Mouse (Mus musculus) cerebellum, postnatal 25 days (tissue): ENCODE measurements at regions not wholly inside any gene's neighbourhood (a gene's known extent, or its start where the extent isn't known, plus 50 kb on each side); places are given as distances from the start of the nearest gene placed in this dataset.

ENCODE experiments used
- DNase-seq, 2 experiments: peaks; one replicate each; pipeline ENCODE4 v3.0.0; 2021; ENCODE audit warnings: mixed read lengths in 2 of 2

DNA sequence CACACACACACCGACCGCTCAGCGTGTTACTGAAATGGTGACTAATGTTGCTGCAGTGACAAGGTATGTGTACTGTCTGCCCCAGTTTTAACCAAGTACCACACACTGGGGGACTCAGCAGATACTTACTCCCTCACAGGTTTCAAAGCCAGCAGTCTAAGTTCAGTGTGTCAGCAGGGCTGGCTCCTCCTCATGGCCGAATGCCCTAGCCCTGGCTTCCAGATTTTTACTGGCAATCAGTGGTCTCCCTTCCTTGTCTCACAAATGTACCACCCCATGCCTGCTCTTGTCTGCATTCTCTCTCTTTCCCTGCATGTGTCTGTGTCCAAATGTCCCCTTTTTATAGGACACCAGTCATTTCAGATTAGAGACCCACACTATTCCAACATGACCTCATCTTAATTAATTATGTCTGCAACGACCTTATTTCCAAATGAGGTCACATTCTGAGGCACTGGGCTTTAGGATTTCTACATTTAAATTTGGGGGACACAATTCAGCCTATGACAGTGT, 114.7 kb downstream of the Uri1 start:
- peak in 1 of 2 experiments; percentile 29 for DNase-seq

- peak; percentile 21 to 33 for DNase-seq
These were observed 120.4 kb upstream of the Zfp536 start for GRCm38 (mm10) chr7:37893885-37894284.

- no peak for DNase-seq
These were observed 100.9 kb upstream of the Zfp536 start for GRCm38 (mm10) chr7:37874382-37874781.

DNA sequence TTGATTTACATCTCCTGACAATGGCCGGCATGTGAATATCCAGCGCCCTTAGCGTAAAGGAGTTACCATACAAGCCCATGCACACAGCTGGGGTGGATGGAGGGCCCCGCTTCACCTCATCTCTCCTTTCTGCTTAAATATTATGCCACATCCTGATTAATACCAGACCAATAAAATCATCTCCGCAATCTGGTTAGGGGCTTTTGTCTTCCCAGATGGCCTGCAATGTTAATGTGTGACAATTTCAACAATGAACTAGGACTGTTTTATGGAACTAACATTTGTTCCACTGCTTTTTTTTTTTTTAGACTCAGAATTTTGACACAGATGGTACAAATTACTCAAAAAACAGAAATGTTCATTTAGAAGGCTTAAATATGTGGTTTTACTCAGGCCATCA, 97.5 kb upstream of the Zfp536 start:
- DNase-seq: no peak

- DNase-seq: no peak
These were observed 93.0 kb upstream of the Zfp536 start for GRCm38 (mm10) chr7:37866468-37866867.

GRCm38 (mm10) chr7:37851471-37851870, 78.0 kb upstream of the Zfp536 start:
- DNase-seq: peak in 1 of 2 experiments; percentile 18

DNA sequence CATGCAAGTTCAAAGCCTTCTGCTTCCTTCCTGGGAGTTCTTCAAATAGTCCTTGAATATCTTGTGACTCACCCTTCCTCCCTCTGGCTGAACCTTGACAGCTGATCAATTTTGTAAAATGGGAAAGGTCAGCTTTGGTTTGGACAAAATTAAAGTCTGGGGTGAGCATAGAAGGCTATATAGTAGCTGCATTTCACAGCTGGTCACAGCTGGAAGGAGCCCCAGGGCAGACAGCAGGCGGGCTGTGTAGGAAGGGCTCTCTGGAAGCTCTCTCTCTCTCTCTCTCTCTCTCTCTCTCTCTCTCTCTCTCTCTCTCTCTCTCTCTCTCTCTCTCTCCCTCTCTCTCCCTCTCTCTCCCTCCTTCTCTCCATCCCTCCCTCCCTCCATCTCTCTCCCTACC, 71.8 kb upstream of the Zfp536 start:
- no peak for DNase-seq

- peak in 1 of 2 experiments; percentile 25 for DNase-seq
These were observed 68.6 kb upstream of the Zfp536 start for GRCm38 (mm10) chr7:37842000-37842513.

DNA sequence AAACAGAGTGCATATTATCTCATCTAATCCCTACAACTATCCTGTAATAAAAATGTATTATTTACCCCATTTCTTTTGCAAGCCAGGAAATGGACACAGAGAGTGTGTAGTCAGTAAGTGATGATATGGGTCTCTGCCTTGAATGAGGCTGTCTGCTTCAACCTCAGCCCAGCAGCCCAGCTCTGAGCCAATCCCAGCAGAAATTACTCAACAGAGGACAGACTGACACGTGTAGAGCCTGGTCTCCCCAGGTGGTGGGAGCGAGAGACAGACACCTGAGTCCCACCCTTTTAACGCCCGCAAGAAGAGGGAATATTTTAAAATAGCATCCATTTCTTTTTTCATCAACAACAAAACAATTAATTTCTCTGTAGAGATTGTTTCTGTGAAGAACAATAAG, 68.1 kb upstream of the Zfp536 start:
- DNase-seq: no peak

GRCm38 (mm10) chr7:37837883-37838282, 64.4 kb upstream of the Zfp536 start:
- no peak for DNase-seq

DNA sequence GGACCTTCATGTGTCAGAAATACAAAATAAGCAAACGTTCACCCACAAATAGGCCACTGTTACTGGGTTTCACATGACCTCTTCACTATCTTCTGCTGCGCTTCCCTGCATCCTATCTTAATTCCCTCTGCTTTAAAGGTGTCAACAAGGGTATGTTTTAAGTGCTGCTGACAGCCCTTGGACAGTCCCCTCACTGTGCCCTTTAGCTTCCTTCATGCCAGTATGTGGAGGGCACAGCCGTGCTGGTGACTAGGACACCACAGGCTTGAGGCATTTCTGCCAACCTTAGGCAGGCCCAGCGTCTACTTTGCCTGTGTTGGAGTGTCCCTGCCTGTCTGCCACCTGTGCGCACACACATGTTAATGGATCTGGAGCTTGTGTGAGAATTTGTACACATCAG, 63.9 kb upstream of the Zfp536 start:
- no peak for DNase-seq

GRCm38 (mm10) chr7:37833420-37833819, 60.0 kb upstream of the Zfp536 start:
- DNase-seq: no peak

GRCm38 (mm10) chr7:37832322-37832721, 58.9 kb upstream of the Zfp536 start:
- peak in 1 of 2 experiments; percentile 13 for DNase-seq

DNA sequence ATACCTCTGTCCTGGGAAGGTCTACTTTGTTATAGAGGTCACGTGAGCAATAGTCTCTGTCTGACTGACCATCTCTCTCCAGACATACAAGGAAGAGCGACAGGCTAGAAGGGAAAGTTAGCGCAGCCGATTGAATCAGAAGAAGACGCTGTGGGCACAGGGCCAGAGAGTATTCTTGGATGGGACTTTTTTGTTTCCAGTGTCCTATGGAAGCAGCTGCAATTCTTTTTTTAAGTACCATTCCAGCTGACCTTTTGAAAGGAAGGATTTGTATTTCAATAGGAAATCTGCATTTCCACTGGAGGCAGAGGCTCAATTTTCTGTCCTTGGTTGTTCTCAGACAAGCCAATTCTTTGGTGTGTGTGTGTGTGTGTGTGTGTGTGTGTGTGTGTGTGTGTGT, 52.3 kb upstream of the Zfp536 start:
- no peak for DNase-seq
